Mouse (Mus musculus): ENCODE data around the gene Srp68.

Srp68 gene

GRCm38 (mm10) chr11:116274045-116274666 is at the start of gene Srp68:
Gene Srp68, minus strand, starts transcription at chr11:116274217.
- DNase-seq (ENCODE audit: low spot score) = peak; percentile 93

DNA sequence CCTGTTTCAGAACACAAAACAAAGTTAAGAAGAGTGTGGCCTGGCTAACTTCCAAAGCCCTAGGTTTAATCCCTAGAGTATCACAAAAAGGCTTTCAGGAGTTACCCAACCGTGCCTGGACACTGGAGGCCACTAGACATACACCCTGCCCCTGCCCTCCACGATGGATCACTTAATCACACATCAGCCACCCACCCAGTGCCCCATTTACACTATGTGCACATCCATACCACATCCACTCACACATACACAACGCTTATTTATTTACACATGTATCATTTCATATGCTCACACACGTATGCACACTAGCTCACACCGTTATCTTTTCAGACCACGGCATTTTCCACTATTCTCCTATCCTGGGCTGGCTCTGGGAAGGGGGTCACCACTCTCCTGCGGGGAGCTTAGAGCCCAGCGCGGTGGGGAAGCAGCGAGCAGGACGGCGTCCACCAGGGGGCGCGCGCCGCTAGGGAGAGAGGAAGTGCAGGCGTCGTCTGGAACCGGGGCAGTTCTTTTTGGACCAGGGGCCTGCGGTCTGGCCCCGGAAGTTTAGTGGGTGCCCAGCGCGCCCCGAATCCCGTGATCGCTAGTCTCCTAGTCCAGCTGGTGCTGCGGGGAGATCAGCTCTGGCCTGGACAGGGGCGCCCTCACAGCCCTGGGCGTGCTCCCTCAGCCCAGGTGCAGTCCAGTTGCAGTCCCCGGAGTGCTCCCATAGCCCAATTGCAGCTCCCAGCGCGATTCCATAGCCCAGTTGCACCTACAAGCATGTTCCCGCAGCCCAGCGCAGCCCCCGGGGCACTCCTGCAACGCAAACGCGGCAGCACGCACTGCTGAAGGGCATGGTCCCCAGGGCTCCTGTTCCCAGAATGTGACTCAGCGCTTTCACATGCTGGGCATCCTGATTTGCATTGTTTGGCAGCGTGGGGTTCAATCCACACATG is 45.0 kb upstream of the Srp68 start:
- peak; percentile 77 for DNase-seq (ENCODE audit: low spot score)

- DNase-seq (ENCODE audit: low spot score) = no peak
Observed at GRCm38 (mm10) chr11:116312359-116312758, 38.3 kb upstream of the Srp68 start.

DNA sequence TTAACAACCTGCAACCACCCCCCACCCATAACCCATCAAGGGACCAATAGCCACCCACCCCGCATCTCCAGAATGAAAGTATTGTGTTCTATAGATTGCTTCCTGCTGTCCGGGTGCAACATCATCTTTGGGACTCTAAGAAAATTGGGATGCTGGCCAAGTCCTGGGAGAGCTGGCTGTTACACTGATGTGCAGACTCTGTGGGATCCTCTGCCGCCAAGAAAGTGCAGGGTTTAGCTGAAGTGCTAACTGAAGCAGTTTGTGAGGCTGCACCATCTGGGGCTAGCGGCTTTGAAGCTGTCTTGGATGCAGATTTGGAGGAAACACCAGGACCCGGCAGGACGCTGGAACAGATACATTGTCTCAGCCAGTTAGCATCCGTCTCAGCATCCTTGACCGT is 37.2 kb upstream of the Srp68 start:
- peak; percentile 27 for DNase-seq (ENCODE audit: low spot score)

DNA sequence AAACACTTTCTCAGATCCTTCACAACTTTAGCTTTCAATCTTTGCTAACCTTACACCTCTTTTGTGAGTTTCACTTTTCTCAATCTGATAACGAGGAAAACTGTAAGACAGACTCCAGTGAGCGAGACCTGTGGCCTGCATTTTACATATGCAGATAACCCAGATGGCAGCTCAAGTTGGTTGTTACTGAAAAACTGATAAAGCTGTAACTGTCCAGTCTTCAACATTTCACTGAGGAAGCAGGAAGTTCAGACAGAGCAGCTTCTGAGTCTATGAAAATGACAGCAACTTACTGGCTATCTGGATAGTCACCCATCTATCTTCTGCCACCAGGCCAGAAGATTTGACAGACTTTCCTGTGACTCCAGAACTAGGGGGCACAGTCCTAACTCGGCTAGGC is 35.6 kb upstream of the Srp68 start:
- DNase-seq (ENCODE audit: low spot score) = no peak

GRCm38 (mm10) chr11:116307762-116308531 is 33.9 kb upstream of the Srp68 start:
- DNase-seq (ENCODE audit: low spot score) = no peak

DNA sequence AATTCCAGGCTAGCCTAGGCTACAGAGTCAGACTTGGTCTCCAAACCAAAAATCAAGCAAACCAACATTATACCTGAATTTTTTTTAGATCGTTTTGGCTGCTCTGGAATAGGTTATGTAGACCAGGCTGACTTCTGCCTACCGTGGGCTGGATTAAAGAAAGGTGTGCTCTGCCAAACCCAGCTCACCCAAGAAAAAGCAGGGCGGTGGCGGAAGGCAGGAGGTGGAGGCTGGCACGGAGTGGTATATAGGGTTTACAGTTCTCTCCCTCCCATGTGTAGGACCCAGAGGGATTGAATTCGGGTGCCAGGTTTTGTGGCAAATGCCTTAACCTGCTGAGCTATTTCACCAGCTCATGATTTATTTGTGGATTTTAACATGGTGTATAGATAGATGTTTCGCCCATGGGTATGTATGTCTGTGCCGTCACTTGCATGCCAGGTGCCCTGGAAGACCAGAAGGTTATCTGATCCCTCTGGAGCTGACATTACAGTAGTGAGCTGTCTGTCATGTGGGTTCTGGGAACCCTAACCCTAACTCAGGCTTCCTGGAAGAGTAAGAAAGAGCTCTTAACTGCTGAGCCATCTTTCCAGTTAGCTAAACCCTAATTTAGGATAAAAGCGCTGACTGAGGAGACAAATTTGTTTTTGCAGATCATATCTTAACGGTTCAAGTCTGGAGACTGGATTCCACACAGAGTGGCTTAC is 33.2 kb upstream of the Srp68 start, which contains the start of gene Exoc7:
Exoc7 (minus strand) TSS at position 215 of the 707 bp plus-strand sequence.
- DNase-seq (ENCODE audit: low spot score) = no peak

DNA sequence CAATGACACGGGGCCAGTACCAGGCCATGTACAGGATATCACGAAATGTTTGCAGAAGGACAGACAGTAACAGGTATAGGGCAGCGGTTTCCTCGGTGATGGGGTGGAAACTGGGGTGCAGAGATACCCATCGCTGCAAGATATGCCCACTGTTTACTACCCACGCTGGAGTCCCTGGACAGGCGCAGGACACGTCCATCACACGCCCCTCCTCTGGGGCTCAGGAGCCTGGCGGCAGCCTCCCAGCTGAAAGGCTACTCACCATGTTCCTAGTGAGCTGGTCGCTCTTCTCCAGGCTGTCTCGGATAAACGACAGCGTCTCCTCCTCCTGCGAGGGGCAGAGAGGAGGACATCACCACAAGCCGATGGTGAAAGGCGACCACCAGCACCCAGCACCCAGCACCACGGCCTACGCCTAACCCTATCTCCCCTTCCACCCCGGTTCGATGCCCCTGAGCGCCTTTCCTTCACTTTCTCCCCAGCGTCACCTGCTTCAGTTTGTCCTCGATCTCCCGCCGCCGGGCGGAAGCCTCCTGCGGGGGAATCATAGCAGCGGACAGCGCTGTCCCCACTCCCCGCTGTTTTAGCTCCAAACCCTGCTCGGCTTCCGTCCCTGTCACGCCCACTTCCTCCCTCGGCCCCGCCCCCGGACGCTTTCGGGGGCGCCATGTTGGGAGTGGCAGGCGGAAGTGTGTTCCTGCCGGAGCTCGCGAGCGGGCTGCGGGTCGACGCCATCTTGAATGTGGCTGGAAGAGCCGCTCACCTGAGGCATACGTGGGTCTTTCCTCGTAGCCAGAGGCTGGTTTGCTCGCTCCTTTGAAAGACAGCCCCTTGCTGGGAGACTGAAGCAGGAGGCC is 32.3 kb upstream of the Srp68 start:
- peak; percentile 93 for DNase-seq (ENCODE audit: low spot score)

DNA sequence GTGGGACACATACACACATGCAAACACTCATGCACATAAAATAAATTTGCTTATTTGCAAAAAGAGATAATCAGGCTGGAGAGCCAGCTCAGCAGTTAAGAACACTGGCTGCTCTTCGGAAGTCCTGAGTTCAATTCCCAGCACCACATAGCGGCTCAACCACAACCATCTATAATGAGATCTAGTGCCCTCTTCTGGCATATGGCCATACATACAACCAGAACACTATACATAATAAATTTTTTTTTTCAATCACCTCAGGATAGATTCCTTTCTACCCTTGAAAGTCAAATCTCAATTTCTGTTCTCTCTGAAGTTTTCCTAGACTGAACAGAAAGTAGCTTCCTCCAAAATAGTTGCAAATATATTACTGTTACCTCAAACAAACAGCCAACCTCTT is 31.4 kb upstream of the Srp68 start:
- DNase-seq (ENCODE audit: low spot score) = no peak

DNA sequence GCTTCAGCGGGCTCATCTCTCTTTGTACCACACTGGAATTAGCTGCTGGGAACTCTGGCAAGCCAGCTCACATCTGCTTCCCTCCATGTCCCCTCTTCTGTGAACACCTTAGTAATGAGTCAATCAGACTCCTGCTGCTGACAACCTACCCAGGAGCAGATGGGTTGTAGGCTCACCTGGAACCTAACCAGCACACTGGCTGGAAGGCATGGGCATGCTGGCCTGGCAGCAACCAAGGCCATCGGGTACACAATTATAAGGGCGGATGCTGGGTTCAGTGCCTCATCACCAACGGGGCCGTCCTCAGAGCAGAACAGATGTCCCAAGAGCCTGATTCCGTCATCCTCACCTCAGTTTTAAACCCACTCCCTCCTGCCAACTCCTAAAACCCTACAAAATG is 24.6 kb upstream of the Srp68 start:
- no peak for DNase-seq (ENCODE audit: low spot score)

- DNase-seq (ENCODE audit: low spot score) = no peak
Observed at GRCm38 (mm10) chr11:116298221-116298620, 24.2 kb upstream of the Srp68 start.

- DNase-seq (ENCODE audit: low spot score) = no peak
Observed at GRCm38 (mm10) chr11:116297017-116297416, 23.0 kb upstream of the Srp68 start.

GRCm38 (mm10) chr11:116296191-116296734 is 22.2 kb upstream of the Srp68 start:
- DNase-seq (ENCODE audit: low spot score) = no peak

DNA sequence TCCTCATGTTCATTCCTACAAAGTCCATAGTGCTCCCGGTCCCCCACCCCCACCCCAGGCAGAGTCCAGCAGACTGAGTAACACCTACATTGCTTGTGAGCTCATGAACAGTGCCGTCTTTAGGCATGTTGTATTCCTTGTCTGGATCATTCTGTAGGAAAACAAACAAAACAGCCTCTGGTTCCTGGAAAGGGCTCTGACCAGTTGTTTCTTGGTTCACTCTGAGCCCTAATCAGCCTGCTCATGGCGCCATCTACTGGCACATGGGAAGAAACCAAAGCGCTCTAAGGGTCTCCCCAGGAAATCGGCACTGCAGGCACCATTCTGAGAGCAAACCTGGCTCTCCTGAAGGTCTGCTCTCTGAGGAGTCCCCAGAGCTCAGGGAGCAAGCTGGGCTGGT is 20.3 kb upstream of the Srp68 start:
- DNase-seq (ENCODE audit: low spot score) = peak; percentile 81

- no peak for DNase-seq (ENCODE audit: low spot score)
Observed at GRCm38 (mm10) chr11:116293538-116294137, 19.6 kb upstream of the Srp68 start.

- no peak for DNase-seq (ENCODE audit: low spot score)
Observed at GRCm38 (mm10) chr11:116292401-116292800, 18.4 kb upstream of the Srp68 start.

DNA sequence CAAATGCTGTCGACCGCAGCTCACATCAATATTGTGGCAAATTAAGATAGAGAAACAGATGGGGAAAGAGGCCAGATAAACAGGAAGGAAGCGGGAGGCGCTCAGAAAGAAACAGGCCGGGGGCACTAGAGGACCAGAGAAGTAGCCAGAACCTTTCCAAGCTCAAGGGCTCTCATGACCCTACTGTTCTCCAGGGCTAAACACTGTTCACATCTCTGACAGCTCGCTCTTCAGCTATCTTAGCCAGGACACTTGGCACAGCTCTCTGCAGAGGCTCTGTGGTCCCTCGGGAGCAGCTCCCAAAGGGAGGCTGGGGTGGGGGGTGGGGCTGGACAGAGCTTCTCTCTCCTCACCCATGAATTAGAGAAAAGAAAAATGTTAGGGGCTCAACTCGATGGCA is 16.5 kb upstream of the Srp68 start:
- no peak for DNase-seq (ENCODE audit: low spot score)

DNA sequence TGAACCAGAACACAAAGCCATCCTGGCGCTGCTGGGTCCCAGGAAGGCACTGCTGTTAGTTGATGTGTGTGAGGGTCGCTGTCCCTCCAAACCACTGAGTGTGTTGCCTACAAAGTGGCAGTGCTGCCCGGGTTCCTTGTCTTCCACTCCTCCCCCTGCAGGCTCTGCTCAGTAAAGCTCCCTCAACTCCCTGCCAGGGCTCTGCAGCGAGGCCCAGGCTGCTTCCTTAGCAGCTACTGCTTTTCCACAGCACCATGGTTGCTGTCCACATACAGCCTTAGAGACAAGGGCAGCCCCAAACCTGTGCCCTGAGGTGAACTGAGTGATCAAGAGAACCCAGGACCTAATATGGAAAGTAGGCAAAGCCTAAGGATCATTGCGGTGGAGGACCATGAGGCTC is 13.3 kb upstream of the Srp68 start:
- no peak for DNase-seq (ENCODE audit: low spot score)

DNA sequence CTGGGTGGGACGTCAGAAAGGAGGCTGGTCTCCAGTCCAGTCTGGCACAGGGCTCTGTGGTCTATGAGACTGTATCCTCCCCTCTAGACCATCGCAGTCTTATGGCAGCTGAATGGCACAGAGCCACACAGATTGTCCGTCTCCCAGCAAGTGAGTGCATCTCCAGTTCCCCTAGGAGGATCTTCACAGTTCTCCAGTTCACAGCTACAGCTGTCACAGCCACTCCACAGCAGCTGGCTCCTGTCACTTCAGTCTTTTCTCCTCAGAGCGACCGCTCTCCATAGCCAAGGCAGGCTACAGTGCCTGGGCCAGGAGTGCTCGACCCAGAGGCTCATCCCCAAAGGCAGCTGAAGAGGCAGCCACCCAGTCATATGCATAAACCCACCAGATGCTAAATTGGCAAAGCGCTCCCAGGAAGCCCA is 11.8 kb upstream of the Srp68 start:
- DNase-seq (ENCODE audit: low spot score) = no peak

- DNase-seq (ENCODE audit: low spot score) = no peak
Observed at GRCm38 (mm10) chr11:116283982-116284381, 10.0 kb upstream of the Srp68 start.
